Mouse (Mus musculus) kidney, embryonic 16.5 days (tissue): Measurements from ENCODE around the gene Rgs9. TPM values are rescaled to one million over a fixed set of nuclear protein-coding genes. Genes with fewer than 3 reads are reported as not detected.

Experiments
- ATAC-seq: fragments of 200-750 bp; cut with Nextera tagmentation; 2 replicates; pipeline ENCODE4 v1.8.0; 2017; ENCODE audit warnings: moderate TSS enrichment; ENCODE audit not compliant: low FRiP score, low TSS enrichment
- H3K27ac ChIP-seq: fragments of 300-500 bp; sonication (generic); 2 replicates; pipeline ENCODE4 v1.5.1; 2014; ENCODE audit warnings: low read length
- H3K27me3 ChIP-seq: fragments of 300-500 bp; sonication (generic); 2 replicates; pipeline ENCODE4 v1.6.1; 2014; ENCODE audit warnings: low read length, control low read depth, mixed read lengths; ENCODE audit not compliant: insufficient read depth
- H3K36me3 ChIP-seq: fragments of 300-500 bp; sonication (generic); 2 replicates; pipeline ENCODE4 v1.6.1; 2014; ENCODE audit warnings: low read length, control low read depth, mixed read lengths; ENCODE audit not compliant: insufficient read depth
- H3K4me1 ChIP-seq: fragments of 300-500 bp; sonication (generic); 2 replicates; pipeline ENCODE4 v1.6.1; 2014; ENCODE audit warnings: low read length, control low read depth, mixed read lengths; ENCODE audit not compliant: insufficient read depth
- H3K4me2 ChIP-seq: fragments of 300-500 bp; sonication (generic); replicated peaks from 2 replicates; pipeline ENCODE4 v1.6.1; 2014; ENCODE audit warnings: low read depth, low read length
- H3K4me3 ChIP-seq: fragments of 300-500 bp; sonication (generic); 2 replicates; pipeline ENCODE4 v1.5.1; 2014; ENCODE audit warnings: mild to moderate bottlenecking, low read length
- H3K9ac ChIP-seq: fragments of 300-500 bp; sonication (generic); replicated peaks from 2 replicates; pipeline ENCODE4 v1.6.1; 2014; ENCODE audit warnings: low read length
- H3K9me3 ChIP-seq: fragments of 300-500 bp; sonication (generic); 2 replicates; pipeline ENCODE4 v1.6.1; 2016; ENCODE audit warnings: low read length, control low read depth
- WGBS: fragments of 180-500 bp; shearing (Covaris S2); extraction: QIAGEN DNeasy Blood & Tissue Kit; methylation state at CpG from one replicate; pipeline ENCODE4 v1.1.7; 2014; 5-methylcytosine and 5-hydroxymethylcytosine counted together
- polyA plus RNA-seq: library from polyadenylated mRNA; unstranded; fragments of >200 nt; fragmentation: Nextera tagmentation; extraction: Ambion mirVana; gene quantifications from 2 replicates; pipeline ENCODE4 v1.2.1, GENCODE M21; 2015

Rgs9 gene
- polyA plus RNA-seq, 1 experiment from 2014 or later: 1.2 TPM

DNA sequence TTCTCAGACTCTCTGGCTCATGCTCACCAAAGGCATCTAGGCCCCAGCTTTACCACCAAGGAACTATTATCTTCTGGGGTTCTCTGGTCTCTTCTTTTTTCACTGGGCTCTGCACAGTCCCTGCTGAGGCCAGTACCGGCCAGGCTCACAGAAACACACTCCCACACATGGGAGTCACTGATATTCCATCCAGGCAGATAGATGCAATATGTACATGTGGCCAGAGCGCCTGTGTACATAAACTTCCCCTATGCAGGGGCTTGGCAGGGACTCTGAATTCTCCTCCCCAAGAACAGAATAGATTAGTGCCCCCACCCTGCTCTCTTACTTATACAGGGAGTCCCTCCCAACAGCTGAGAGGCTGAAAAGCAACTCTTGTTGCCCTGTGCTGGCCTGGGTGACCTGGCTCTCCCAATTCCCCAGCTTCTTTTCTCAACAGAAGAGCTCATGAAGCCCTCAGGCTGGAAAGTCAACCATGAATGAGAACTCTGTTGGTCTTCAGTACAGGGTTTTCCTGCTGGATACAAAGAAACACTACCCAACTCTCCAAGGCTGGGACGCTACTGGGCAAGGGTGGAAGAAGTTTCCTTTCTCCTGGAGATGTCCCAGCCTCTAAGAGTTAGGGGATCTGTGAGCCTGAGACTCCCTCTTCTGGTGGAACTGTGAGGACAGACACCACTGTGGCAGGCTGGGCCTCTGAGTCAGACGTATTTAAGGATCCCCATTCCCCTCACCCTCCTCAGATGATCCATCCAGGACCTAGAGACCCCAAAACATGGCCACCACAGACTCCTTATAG lies 76.5 kb downstream of the Rgs9 start:
- no peak overlapping the region for H3K27ac ChIP-seq
- peak; percentile 54; the same call in 1 of the 2 replicates for ATAC-seq
- H3K36me3 ChIP-seq: no peaks in the 10 kb centered on the region
- 30% methylated on average over 4 of the region's 4 CpGs for WGBS
- no peaks in the 10 kb centered on the region for H3K9me3 ChIP-seq
- no peak overlapping the region for H3K4me3 ChIP-seq
- H3K9ac ChIP-seq: no peak overlapping the region
- H3K4me2 ChIP-seq: no peak overlapping the region
- no peaks in the 10 kb centered on the region for H3K4me1 ChIP-seq
- H3K27me3 ChIP-seq: no peaks in the 10 kb centered on the region

DNA sequence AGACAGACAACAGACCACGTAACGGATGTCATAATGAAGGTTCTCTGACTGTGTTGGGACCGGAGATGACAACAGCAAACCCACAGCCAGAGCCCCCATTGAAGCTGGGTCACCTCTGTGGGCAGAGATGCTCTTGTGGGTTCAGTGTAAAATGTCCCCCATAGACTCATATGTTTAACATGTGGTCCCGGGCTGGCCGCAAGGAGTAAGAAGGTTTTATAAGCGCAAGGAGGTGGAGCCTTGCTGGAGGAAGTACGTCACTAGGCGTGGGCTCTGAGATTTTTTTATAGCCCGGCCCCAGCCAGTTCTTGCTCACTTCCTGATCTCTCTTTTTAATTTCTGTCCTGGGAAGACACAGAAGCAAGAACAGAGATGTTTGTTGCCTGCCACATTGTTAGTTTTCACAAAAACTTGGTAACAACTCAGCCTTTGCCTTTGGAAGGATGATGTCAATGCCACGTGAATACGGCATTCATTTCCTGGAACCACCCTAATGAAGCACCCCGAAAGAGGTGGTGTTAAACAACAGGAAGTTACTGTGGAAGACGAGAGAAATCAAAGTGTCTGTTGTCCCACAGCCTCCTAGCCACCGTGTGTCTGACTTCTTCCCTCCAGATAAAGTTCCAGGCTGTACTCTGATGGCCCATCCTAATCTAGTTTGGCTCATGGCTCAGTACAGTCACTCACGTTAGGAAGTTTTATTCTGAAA lies 79.1 kb downstream of the Rgs9 start:
- ATAC-seq: no peak
- Histone ChIP-seq H3K9me3 (no peaks in the 10 kb centered on the region), H3K4me1 (no peaks in the 10 kb centered on the region), H3K4me2 (no peak overlapping the region), H3K27ac (no peak overlapping the region), H3K36me3 (no peaks in the 10 kb centered on the region), H3K4me3 (no peak overlapping the region), H3K9ac (no peak overlapping the region), H3K27me3 (no peaks in the 10 kb centered on the region)
- 82% methylated on average over 15 of the region's 15 CpGs for WGBS

GRCm38 (mm10) chr11:109217827-109218536 lies 79.9 kb downstream of the Rgs9 start:
- no peak for ATAC-seq
- 57% methylated on average over 12 of the region's 12 CpGs for WGBS
- 0 out of 2 replicates have a peak overlapping the region, but pooled peaks have one; percentile 11 for H3K9ac ChIP-seq
- no peaks in the 10 kb centered on the region for H3K36me3 ChIP-seq
- H3K9me3 ChIP-seq: no peaks in the 10 kb centered on the region
- H3K4me3 ChIP-seq: no peak overlapping the region
- no peak overlapping the region for H3K4me2 ChIP-seq
- no peaks in the 10 kb centered on the region for H3K27me3 ChIP-seq
- H3K4me1 ChIP-seq: no peaks in the 10 kb centered on the region
- no peak overlapping the region for H3K27ac ChIP-seq

DNA sequence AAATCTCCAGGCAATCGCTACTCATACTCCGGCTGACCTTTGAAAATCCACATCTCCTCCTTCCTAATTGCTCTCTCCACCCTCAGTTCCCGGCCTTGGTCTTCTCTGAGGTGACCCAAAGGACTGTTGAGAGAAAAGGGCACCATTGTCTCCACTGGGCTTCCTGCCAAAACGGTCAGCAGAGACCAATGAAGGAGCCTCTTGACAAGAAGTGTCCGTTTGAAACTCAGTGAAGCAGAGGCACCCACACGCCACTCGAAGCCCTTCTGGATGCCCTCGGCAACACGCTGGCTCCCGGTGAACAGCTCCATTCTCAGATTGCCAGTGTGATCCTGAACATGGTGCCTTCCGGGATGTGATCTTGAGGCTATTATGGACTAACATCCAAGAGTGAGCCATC lies 87.2 kb downstream of the Rgs9 start:
- no peak for ATAC-seq
- no peaks in the 10 kb centered on the region for H3K9me3 ChIP-seq
- no peaks in the 10 kb centered on the region for H3K27me3 ChIP-seq
- H3K4me1 ChIP-seq: no peaks in the 10 kb centered on the region
- no peak overlapping the region for H3K27ac ChIP-seq
- no peak overlapping the region for H3K9ac ChIP-seq
- no peak overlapping the region for H3K4me2 ChIP-seq
- no peaks in the 10 kb centered on the region for H3K36me3 ChIP-seq
- H3K4me3 ChIP-seq: no peak overlapping the region
- WGBS: 37% methylated on average over 11 of the region's 11 CpGs

GRCm38 (mm10) chr11:109210341-109210740 lies 87.6 kb downstream of the Rgs9 start:
- 54% methylated on average over 7 of the region's 7 CpGs for WGBS
- no peak overlapping the region for H3K4me2 ChIP-seq
- H3K4me3 ChIP-seq: no peak overlapping the region
- ATAC-seq: no peak
- no peak overlapping the region for H3K27ac ChIP-seq
- no peaks in the 10 kb centered on the region for H3K4me1 ChIP-seq
- no peaks in the 10 kb centered on the region for H3K36me3 ChIP-seq
- H3K9ac ChIP-seq: no peak overlapping the region
- H3K27me3 ChIP-seq: no peaks in the 10 kb centered on the region
- no peaks in the 10 kb centered on the region for H3K9me3 ChIP-seq

GRCm38 (mm10) chr11:109206732-109207131 lies 91.2 kb downstream of the Rgs9 start:
- Histone ChIP-seq H3K4me2 (no peak overlapping the region), H3K9me3 (no peaks in the 10 kb centered on the region), H3K36me3 (no peaks in the 10 kb centered on the region), H3K4me1 (no peaks in the 10 kb centered on the region), H3K27me3 (no peaks in the 10 kb centered on the region), H3K27ac (no peak overlapping the region), H3K9ac (no peak overlapping the region), H3K4me3 (no peak overlapping the region)
- WGBS: 52% methylated on average over 13 of the region's 13 CpGs
- ATAC-seq: no peak

- H3K27me3 ChIP-seq: no peaks in the 10 kb centered on the region
- no peaks in the 10 kb centered on the region for H3K4me1 ChIP-seq
- H3K27ac ChIP-seq: no peak overlapping the region
- H3K36me3 ChIP-seq: no peaks in the 10 kb centered on the region
- WGBS: 97% methylated on average over 1 of the region's 1 CpGs
- ATAC-seq: no peak
- no peaks in the 10 kb centered on the region for H3K9me3 ChIP-seq
- no peak overlapping the region for H3K4me3 ChIP-seq
- no peak overlapping the region for H3K9ac ChIP-seq
- H3K4me2 ChIP-seq: no peak overlapping the region
Measured at GRCm38 (mm10) chr11:109206028-109206427, 91.9 kb downstream of the Rgs9 start.

- Histone ChIP-seq H3K27me3 (no peaks in the 10 kb centered on the region), H3K4me3 (no peak overlapping the region), H3K4me1 (no peaks in the 10 kb centered on the region), H3K9me3 (no peaks in the 10 kb centered on the region), H3K27ac (no peak overlapping the region), H3K9ac (no peak overlapping the region), H3K4me2 (no peak overlapping the region), H3K36me3 (no peaks in the 10 kb centered on the region)
- 44% methylated on average over 8 of the region's 8 CpGs for WGBS
- ATAC-seq: no peak
Measured at GRCm38 (mm10) chr11:109199612-109200293, 98.2 kb downstream of the Rgs9 start.

GRCm38 (mm10) chr11:109192673-109193557 lies 105.0 kb downstream of the Rgs9 start:
- Histone ChIP-seq H3K4me3 (no peak overlapping the region), H3K27me3 (no peaks in the 10 kb centered on the region), H3K36me3 (no peaks in the 10 kb centered on the region), H3K9ac (no peak overlapping the region), H3K9me3 (no peaks in the 10 kb centered on the region), H3K27ac (no peak overlapping the region), H3K4me1 (no peaks in the 10 kb centered on the region), H3K4me2 (no peak overlapping the region)
- 23% methylated on average over 15 of the region's 15 CpGs for WGBS
- peak; percentile 92 for ATAC-seq
